Comparison of ENCODE assay signal across 16 mouse cellular contexts in genomic region chr6:134643296-134643695, GRCm38 (mm10). TPM values are rescaled to one million over a fixed set of nuclear protein-coding genes. Genes with fewer than 3 reads are reported as not detected.
A peak's percentile ranks its signal among the peaks of the same experiment; 100 is the strongest.
DNase-seq lines count a peak whose midpoint lies in the region; ATAC-seq and TF ChIP-seq lines count a peak whose summit lies in the region.
"Had no signal": no experiment of that assay in that cellular context is flagged by ENCODE, and none has a peak within 500 bp of the region (broad histone marks: within the 10 kb centered on the region; RNA-seq: fewer than 3 reads in every experiment).

No protein-coding gene starts in this region.

- no peak for TF ChIP-seq POLR2A in lung, adult 2 months (IDR thresholded peaks at IDR 0.05; ENCODE audit: borderline replicate concordance, extremely low read depth, low read depth, low read length)

- H3K4me1 ChIP-seq in lung, postnatal 0 days (ENCODE audit: insufficient read depth, low read depth, low read length): no peaks in the 10 kb centered on the region
- H3K4me1 ChIP-seq in lung, adult 2 months (ENCODE audit: control insufficient read depth, insufficient read depth, low read length): no peaks in the 10 kb centered on the region; the same call in 1 of the 2 replicates
- H3K4me1 ChIP-seq: heart, embryonic 10.5 days had no signal

- no peaks in the 10 kb centered on the region for H3K27me3 ChIP-seq in lung, postnatal 0 days (replicated peaks; ENCODE audit: insufficient read depth, low read length)
- H3K27me3 ChIP-seq: hindbrain, embryonic 15.5 days; limb, embryonic 12.5 days had no signal

- no peak overlapping the region for H3K4me3 ChIP-seq in lung, postnatal 0 days (ENCODE audit: low read depth, low read length)
- H3K4me3 ChIP-seq in lung, adult 2 months (replicated peaks; ENCODE audit: extremely low read depth, low read depth, low read length): no peak overlapping the region
- H3K4me3 ChIP-seq: heart, embryonic 10.5 days; hindbrain, embryonic 15.5 days; limb, embryonic 12.5 days; myocyte had no signal

- 93% methylated on average over 5 of the region's 5 CpGs for WGBS in lung, postnatal 0 days
- WGBS in lung, adult 2 months: 95% methylated on average over 5 of the region's 5 CpGs

- no peak for DNase-seq in lung, postnatal 0 days (ENCODE audit: low spot score)
- DNase-seq in lung, adult 2 months: no peak
- peak; percentile 48 for DNase-seq in 416B (ENCODE audit: low read depth)
- peak; percentile 30 to 33 for DNase-seq in B cell, adult 2 months
- DNase-seq in T-cell, adult 2 months (ENCODE audit: low spot score): peak; percentile 13
- no peak for DNase-seq in cerebellum, postnatal 14 days
- no peak for DNase-seq in spleen, adult 12 weeks (ENCODE audit: low spot score)
- DNase-seq: cerebellum, adult 11 months; gastrocnemius, postnatal 25 days; heart, postnatal 14 days; kidney, adult 2 months; lung, adult 18-20 months had no signal

- TF ChIP-seq CTCF in lung, postnatal 0 days (IDR thresholded peaks at IDR 0.05): peak; percentile 32
- TF ChIP-seq CTCF in lung, adult 2 months (IDR thresholded peaks at IDR 0.05; ENCODE audit: insufficient read depth, low read length): no peak

- no peak for TF ChIP-seq EP300 in lung, postnatal 0 days (IDR thresholded peaks at IDR 0.05)

- H3K4me2 ChIP-seq in lung, postnatal 0 days (replicated peaks; ENCODE audit: low read depth, low read length): no peak overlapping the region
- H3K4me2 ChIP-seq: hindbrain, embryonic 15.5 days; limb, embryonic 12.5 days had no signal

- H3K9ac ChIP-seq in lung, postnatal 0 days (replicated peaks; ENCODE audit: low read depth): no peak overlapping the region
- H3K9ac ChIP-seq: hindbrain, embryonic 15.5 days; limb, embryonic 12.5 days had no signal

- no peak for ATAC-seq in lung, postnatal 0 days

- H3K27ac ChIP-seq in lung, postnatal 0 days (ENCODE audit: low read length): no peak overlapping the region
- H3K27ac ChIP-seq: heart, embryonic 10.5 days; hindbrain, embryonic 15.5 days; limb, embryonic 12.5 days had no signal

- no peaks in the 10 kb centered on the region for H3K9me3 ChIP-seq in lung, postnatal 0 days (ENCODE audit: low read length)
- H3K9me3 ChIP-seq: heart, embryonic 10.5 days; hindbrain, embryonic 15.5 days; limb, embryonic 12.5 days had no signal

- no peaks in the 10 kb centered on the region for H3K36me3 ChIP-seq in lung, postnatal 0 days (ENCODE audit: insufficient read depth, low read length)
- H3K36me3 ChIP-seq: heart, embryonic 10.5 days had no signal

RNA-seq across cellular contexts. Expression of gene Borcs5, which starts 4.0 kb away (rescaled TPM):
- polyA plus RNA-seq in lung, postnatal 0 days (2015; fragmentation: Nextera tagmentation; extraction: Ambion mirVana): 14.6 and 18.4 TPM in 2 replicates
- 11.1 and 11.5 TPM in 2 replicates for polyA plus RNA-seq in lung, adult 2 months (2012; rRNA removed)

RNA-seq across cellular contexts. Expression of gene Mansc1, which starts 11.0 kb away (rescaled TPM):
- polyA plus RNA-seq in lung, postnatal 0 days (2015; fragmentation: Nextera tagmentation; extraction: Ambion mirVana): 9.9 and 10.1 TPM in 2 replicates
- polyA plus RNA-seq in lung, adult 2 months (2012; rRNA removed): 9.5 and 11.8 TPM in 2 replicates
- polyA plus RNA-seq: myocyte had no signal

Comparison
In these comparisons a context has a peak if more than half of its experiments do, and no peak if none do; other contexts are left out.
1. DNase-seq: peak in 416B (single experiment), B cell, adult 2 months (2 of 2) and T-cell, adult 2 months (single experiment); none in lung, postnatal 0 days (single experiment), lung, adult 2 months (single experiment), cerebellum, postnatal 14 days (0 of 2) and spleen, adult 12 weeks (single experiment).